Mouse (Mus musculus) intestine, embryonic 16.5 days (tissue): ENCODE data around the gene Slc25a17. TPM values are rescaled to one million over a fixed set of nuclear protein-coding genes. Genes with fewer than 3 reads are reported as not detected.

Source experiments
- ATAC-seq: fragments of 200-750 bp; cut with Nextera tagmentation; 2 replicates; pipeline ENCODE4 v1.8.0; 2017; ENCODE audit warnings: moderate TSS enrichment, moderate library complexity
- H3K27ac ChIP-seq: fragments of 300-500 bp; sonication (generic); 2 replicates; pipeline ENCODE4 v1.5.1; 2014; ENCODE audit warnings: mild to moderate bottlenecking, low read length
- H3K27me3 ChIP-seq: fragments of 300-500 bp; sonication (generic); replicated peaks from 2 replicates; pipeline ENCODE4 v1.6.1; 2014; ENCODE audit warnings: low read length, control low read depth, mixed read lengths; ENCODE audit not compliant: control insufficient read depth, insufficient read depth
- H3K36me3 ChIP-seq: fragments of 300-500 bp; sonication (generic); 2 replicates; pipeline ENCODE4 v1.6.1; 2014; ENCODE audit warnings: low read length, control low read depth; ENCODE audit not compliant: control insufficient read depth, insufficient read depth
- H3K4me1 ChIP-seq: fragments of 300-500 bp; sonication (generic); 2 replicates; pipeline ENCODE4 v1.6.1; 2014; ENCODE audit warnings: low read length, control low read depth, mixed read lengths; ENCODE audit not compliant: control insufficient read depth, insufficient read depth
- H3K4me2 ChIP-seq: fragments of 300-500 bp; sonication (generic); 2 replicates; pipeline ENCODE4 v1.6.1; 2014; ENCODE audit warnings: low read depth, low read length, control low read depth
- H3K4me3 ChIP-seq: fragments of 300-500 bp; sonication (generic); 2 replicates; pipeline ENCODE4 v1.5.1; 2014; ENCODE audit warnings: mild to moderate bottlenecking, low read length
- H3K9ac ChIP-seq: fragments of 300-500 bp; sonication (generic); 2 replicates; pipeline ENCODE4 v1.6.1; 2014; ENCODE audit warnings: low read depth, low read length
- H3K9me3 ChIP-seq: fragments of 300-500 bp; sonication (generic); 2 replicates; pipeline ENCODE4 v1.6.1; 2016; ENCODE audit warnings: low read length, control low read depth; ENCODE audit not compliant: control insufficient read depth
- WGBS: fragments of 180-500 bp; shearing (Covaris S2); extraction: QIAGEN DNeasy Blood & Tissue Kit; methylation state at CpG from one replicate; pipeline ENCODE4 v1.1.7; 2014; 5-methylcytosine and 5-hydroxymethylcytosine counted together
- polyA plus RNA-seq: library from polyadenylated mRNA; unstranded; fragments of >200 nt; fragmentation: Nextera tagmentation; extraction: Ambion mirVana; gene quantifications from 2 replicates; pipeline ENCODE4 v1.2.1, GENCODE M21; 2015

Slc25a17 gene
- polyA plus RNA-seq, 1 experiment from 2014 or later: 67.4 TPM

GRCm38 (mm10) chr15:81278699-81279098, 81.9 kb downstream of the Slc25a17 start:
- Histone ChIP-seq H3K4me2 (no peak overlapping the region), H3K9ac (no peak overlapping the region), H3K27me3 (no peaks in the 10 kb centered on the region), H3K4me1 (no peaks in the 10 kb centered on the region), H3K9me3 (no peaks in the 10 kb centered on the region), H3K27ac (no peak overlapping the region), H3K4me3 (no peak overlapping the region), H3K36me3 (no peaks in the 10 kb centered on the region)
- WGBS: 81% methylated on average over 6 of the region's 6 CpGs
- ATAC-seq: no peak

- Histone ChIP-seq H3K4me1 (no peaks in the 10 kb centered on the region), H3K4me3 (no peak overlapping the region), H3K36me3 (no peaks in the 10 kb centered on the region), H3K9ac (no peak overlapping the region), H3K27ac (no peak overlapping the region), H3K27me3 (no peaks in the 10 kb centered on the region), H3K4me2 (no peak overlapping the region), H3K9me3 (no peaks in the 10 kb centered on the region)
- 34% methylated on average over 11 of the region's 11 CpGs for WGBS
- ATAC-seq: no peak
Measured at GRCm38 (mm10) chr15:81277928-81278327, 82.7 kb downstream of the Slc25a17 start.

- 69% methylated on average over 2 of the region's 2 CpGs for WGBS
- peaks cover 6% of the 10 kb centered on the region; the same call in 1 of the 2 replicates for H3K4me1 ChIP-seq
- H3K27me3 ChIP-seq: no peaks in the 10 kb centered on the region
- no peak overlapping the region for H3K27ac ChIP-seq
- H3K4me2 ChIP-seq: no peak overlapping the region
- no peaks in the 10 kb centered on the region; the same call in 1 of the 2 replicates for H3K9me3 ChIP-seq
- no peaks in the 10 kb centered on the region for H3K36me3 ChIP-seq
- no peak overlapping the region for H3K4me3 ChIP-seq
- no peak for ATAC-seq
- H3K9ac ChIP-seq: no peak overlapping the region
Measured at GRCm38 (mm10) chr15:81273361-81273760, 87.3 kb downstream of the Slc25a17 start.

- no peak overlapping the region for H3K27ac ChIP-seq
- 14% methylated on average over 13 of the region's 13 CpGs for WGBS
- H3K4me3 ChIP-seq: no peak overlapping the region
- H3K9ac ChIP-seq: no peak overlapping the region
- H3K9me3 ChIP-seq: no peaks in the 10 kb centered on the region; the same call in 1 of the 2 replicates
- ATAC-seq: 0 out of 2 replicates have a peak, but pooled peaks have one; percentile 40
- no peaks in the 10 kb centered on the region for H3K36me3 ChIP-seq
- no peaks in the 10 kb centered on the region for H3K27me3 ChIP-seq
- peaks cover 6% of the 10 kb centered on the region; the same call in 1 of the 2 replicates for H3K4me1 ChIP-seq
- no peak overlapping the region for H3K4me2 ChIP-seq
Measured at GRCm38 (mm10) chr15:81272305-81273053, 88.1 kb downstream of the Slc25a17 start.

Other genes with a start within 250 kb of the Slc25a17 start
- 13.7 and 16.5 TPM in 2 replicates for gene Mrtfa, start 170.1 kb downstream of the Slc25a17 start, polyA plus RNA-seq
- gene Mchr1, start 125.3 kb downstream of the Slc25a17 start, polyA plus RNA-seq: 0.97 and 1.2 TPM in 2 replicates
- gene St13, start 39.3 kb upstream of the Slc25a17 start, polyA plus RNA-seq: 154 and 156 TPM in 2 replicates
- 6.9 and 7.8 TPM in 2 replicates for gene Xpnpep3, start 39.3 kb upstream of the Slc25a17 start, polyA plus RNA-seq
- 1.2 and 1.6 TPM in 2 replicates for gene Dnajb7, start 47.5 kb upstream of the Slc25a17 start, polyA plus RNA-seq
- gene Rbx1, start 105.5 kb upstream of the Slc25a17 start, polyA plus RNA-seq: 378 and 400 TPM in 2 replicates
- gene Ep300, start 224.5 kb upstream of the Slc25a17 start, polyA plus RNA-seq: 9.9 and 13.1 TPM in 2 replicates